Mouse (Mus musculus) small intestine, adult 2 months (tissue): ENCODE data around the gene Trappc11. TPM values are rescaled to one million over a fixed set of nuclear protein-coding genes. Genes with fewer than 3 reads are reported as not detected.
"Not testable (repeated sequence)": the region's sequence is repeated elsewhere in the genome, so short reads cannot be mapped to it uniquely, and the experiment has no call there.

Experiments used
- H3K27ac ChIP-seq: fragments of 200-500 bp; 2 replicates; pipeline ENCODE4 v1.5.1; 2012; ENCODE audit warnings: low read depth, low read length, control low read depth, inconsistent platforms; ENCODE audit not compliant: insufficient read depth
- H3K27me3 ChIP-seq: fragments of 200-500 bp; 2 replicates; pipeline ENCODE4 v1.6.1; 2012; ENCODE audit warnings: mild to moderate bottlenecking, moderate library complexity, low read length, inconsistent platforms; ENCODE audit not compliant: control insufficient read depth, insufficient read depth
- H3K36me3 ChIP-seq: fragments of 200-500 bp; 2 replicates; pipeline ENCODE4 v1.6.1; 2012; ENCODE audit warnings: mild to moderate bottlenecking, low read length, control low read depth, inconsistent platforms; ENCODE audit not compliant: control insufficient read depth, insufficient read depth
- H3K4me1 ChIP-seq: fragments of 200-500 bp; 2 replicates; pipeline ENCODE4 v1.6.1; 2012; ENCODE audit warnings: low read length, inconsistent platforms, mixed read lengths; ENCODE audit not compliant: control insufficient read depth, insufficient read depth, insufficient read length
- H3K4me3 ChIP-seq: fragments of 200-500 bp; 2 replicates; pipeline ENCODE4 v1.5.1; 2012; ENCODE audit warnings: low read depth, mild to moderate bottlenecking, control low read depth, inconsistent platforms, low read length, moderate library complexity
- CTCF ChIP-seq: fragments of 200-500 bp; IDR thresholded peaks from 2 replicates; pipeline ENCODE4 v1.5.1; 2012; ENCODE audit warnings: low read depth, mild to moderate bottlenecking, control low read depth, inconsistent platforms, low read length, moderate library complexity, mixed read lengths; ENCODE audit not compliant: insufficient replicate concordance, insufficient read length; ENCODE audit errors: extremely low read depth
- POLR2A ChIP-seq: fragments of 200-500 bp; IDR thresholded peaks from 2 replicates; pipeline ENCODE4 v1.6.1; 2012; ENCODE audit warnings: low read depth, mild to moderate bottlenecking, control low read depth, inconsistent platforms, low read length, moderate library complexity
- WGBS: fragments of 180-500 bp; shearing (Covaris S2); methylation state at CpG from one replicate; pipeline ENCODE4 v1.1.7; 2018; 5-methylcytosine and 5-hydroxymethylcytosine counted together
- polyA plus RNA-seq: library from polyadenylated mRNA; depleted of rRNA; stranded (reverse); fragments of >200 nt; gene quantifications from 2 replicates; pipeline ENCODE4 v1.2.3, GENCODE M21; 2012; rRNA removed

Trappc11 gene
- polyA plus RNA-seq, 1 experiment, result 12.4 TPM

- no peak overlapping the region for H3K4me3 ChIP-seq
- no peak overlapping the region for H3K27ac ChIP-seq
- 90% methylated on average over 10 of the region's 10 CpGs for WGBS
- 0 out of 2 replicates have a peak, but pooled peaks cover 2% of the 10 kb centered on the region for H3K27me3 ChIP-seq
- H3K36me3 ChIP-seq, result no peaks in the 10 kb centered on the region
- H3K4me1 ChIP-seq, result no peaks in the 10 kb centered on the region
- TF ChIP-seq POLR2A (no peak), CTCF (no peak)
Measured at GRCm38 (mm10) chr8:47458591-47458990, 74.7 kb downstream of the Trappc11 start.

- 93% methylated on average over 2 of the region's 2 CpGs for WGBS
- H3K27ac ChIP-seq, H3K36me3 ChIP-seq, H3K4me1 ChIP-seq, H3K4me3 ChIP-seq, H3K27me3 ChIP-seq: not testable (repeated sequence)
Measured at GRCm38 (mm10) chr8:47449211-47449610, 84.1 kb downstream of the Trappc11 start.

GRCm38 (mm10) chr8:47446312-47447046 is 86.8 kb downstream of the Trappc11 start, which contains the start of gene Stox2:
Stox2 (minus strand) TSS chr8:47446362.
- 83% methylated on average over 19 of the region's 19 CpGs for WGBS

More at GRCm38 (mm10) chr8:47446312-47447046, 86.8 kb downstream of the Trappc11 start, which contains the start of gene Stox2:
- TF ChIP-seq CTCF (no peak), POLR2A (no peak)
- no peak within 1 kb of the TSS for H3K4me3 ChIP-seq
- H3K27me3 ChIP-seq, result no peaks in the 10 kb centered on the region
- H3K4me1 ChIP-seq, result no peaks in the 10 kb centered on the region
- no peaks in the 10 kb centered on the region for H3K36me3 ChIP-seq
- H3K27ac ChIP-seq, result no peak within 1 kb of the TSS

Other genes starting within 250 kb of the Trappc11 start
- gene Stox2, start 87.1 kb downstream of the Trappc11 start, polyA plus RNA-seq, result 1.4 and 1.5 TPM in 2 replicates
- gene Rwdd4a, start 194 bp upstream of the Trappc11 start, polyA plus RNA-seq, result 10.7 and 12.6 TPM in 2 replicates
- gene Ing2, start 142.1 kb upstream of the Trappc11 start, polyA plus RNA-seq, result 0.67 and 1.6 TPM in 2 replicates
- 8.8 and 18.5 TPM in 2 replicates for gene Cdkn2aip, start 180.5 kb upstream of the Trappc11 start, polyA plus RNA-seq